Mouse (Mus musculus) MN1 (cell line): ENCODE measurements around the gene Gm20671.
"Not testable (repeated sequence)": the region's sequence is repeated elsewhere in the genome, so short reads cannot be mapped to it uniquely, and the experiment has no call there.

Experiments used
- DNase-seq: peaks from one replicate; pipeline ENCODE4 v3.0.0-alpha.2; 2016; ENCODE audit warnings: low spot score

Gm20671 gene

DNA sequence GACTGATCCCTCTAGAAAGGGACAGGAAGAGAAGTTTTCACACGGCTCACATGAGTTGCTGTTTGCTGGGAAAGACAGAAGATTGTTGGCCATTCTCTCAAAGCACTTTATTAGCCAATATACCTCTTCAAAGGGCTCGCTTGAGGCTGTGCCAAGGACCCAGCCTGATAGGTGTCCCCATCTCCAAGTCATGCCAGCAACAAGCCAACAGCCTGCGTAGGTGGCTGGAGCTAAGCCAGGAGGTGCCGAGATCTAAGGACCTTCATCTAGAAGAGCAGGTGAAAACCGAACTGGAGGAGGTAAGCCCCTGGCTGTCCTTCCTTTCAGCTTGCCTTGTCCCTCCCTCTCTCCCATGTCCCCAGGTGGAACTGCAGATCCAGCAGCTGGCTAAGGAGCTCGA is 91.1 kb downstream of the Gm20671 start:
- no peak for DNase-seq

DNA sequence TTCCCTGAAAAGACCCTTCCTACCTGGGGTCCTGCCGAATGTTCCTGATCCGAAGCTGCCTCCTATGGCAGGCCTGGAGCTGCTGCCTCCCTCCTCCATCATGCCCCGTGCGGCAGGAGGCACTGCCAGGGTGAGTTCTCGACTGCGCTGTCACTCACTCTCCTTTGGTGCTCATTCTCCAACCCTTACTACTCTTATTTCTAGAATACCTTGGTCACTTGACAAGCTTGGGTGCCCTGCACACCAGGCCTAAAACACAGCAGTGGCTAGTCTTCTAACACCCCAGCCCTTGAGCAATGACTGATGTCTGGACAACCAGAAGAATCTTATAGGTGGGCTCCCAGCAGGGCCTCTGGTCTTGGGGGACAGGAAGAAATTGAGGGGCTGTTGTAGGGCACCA is 93.0 kb downstream of the Gm20671 start:
- not testable (repeated sequence) for DNase-seq

DNA sequence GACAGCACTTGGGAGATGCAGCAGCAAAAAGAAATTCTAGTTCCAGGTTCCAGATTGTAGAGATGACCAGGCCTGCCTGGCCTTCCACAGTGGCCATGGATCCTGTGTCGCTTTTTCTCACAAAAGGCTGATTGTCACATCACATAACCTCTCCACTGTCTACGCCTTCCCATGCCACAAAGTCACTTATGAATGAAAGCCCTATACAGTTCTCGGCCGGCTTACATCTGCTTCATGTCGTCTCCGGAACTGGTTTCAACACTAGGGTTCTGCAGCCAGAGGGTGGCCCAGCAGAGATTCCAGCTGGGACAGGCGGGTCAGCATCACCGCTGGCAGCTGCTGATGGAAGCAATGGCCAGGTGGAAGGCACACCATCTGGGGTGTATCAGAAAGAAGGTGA is 98.1 kb downstream of the Gm20671 start:
- no peak for DNase-seq

DNA sequence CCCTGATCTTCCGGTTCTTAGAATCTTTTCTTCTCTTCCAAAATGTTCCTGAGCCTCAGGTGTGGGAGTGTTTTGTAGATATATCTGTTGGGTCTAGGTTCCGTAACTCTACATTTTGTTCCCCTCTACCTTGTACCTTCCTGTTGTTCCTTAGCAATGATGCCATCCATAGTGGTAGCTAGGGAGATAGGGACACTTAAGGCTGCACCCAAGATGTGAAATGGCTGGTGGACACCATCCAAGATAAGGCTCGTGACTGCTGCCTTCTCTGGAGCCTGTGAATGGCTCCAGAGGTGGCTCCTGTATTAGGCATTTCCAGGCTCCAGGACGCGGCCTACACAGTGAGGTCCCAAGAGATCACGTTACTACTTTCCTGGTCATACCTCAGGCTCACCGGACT is 98.6 kb downstream of the Gm20671 start:
- no peak for DNase-seq

DNA sequence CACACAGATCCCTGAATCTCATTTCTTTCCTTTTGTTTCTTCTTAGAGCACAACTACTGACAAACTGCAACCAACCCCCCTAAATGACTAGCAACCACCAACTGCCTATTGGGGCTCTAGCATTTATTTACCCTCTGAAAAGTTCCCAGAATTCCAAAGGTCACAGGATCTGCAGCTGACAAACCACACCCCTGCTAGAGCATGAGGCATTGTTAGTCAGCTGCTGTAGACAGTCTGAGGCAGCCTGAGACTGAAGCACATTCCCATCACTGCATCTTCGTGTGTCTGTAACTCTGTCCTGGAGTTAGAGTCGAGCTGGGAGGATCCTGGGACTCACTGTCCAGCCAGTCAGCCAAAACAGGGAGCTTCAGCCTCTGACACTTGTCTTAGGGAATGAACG is 101.5 kb downstream of the Gm20671 start:
- DNase-seq, result not testable (repeated sequence)

DNA sequence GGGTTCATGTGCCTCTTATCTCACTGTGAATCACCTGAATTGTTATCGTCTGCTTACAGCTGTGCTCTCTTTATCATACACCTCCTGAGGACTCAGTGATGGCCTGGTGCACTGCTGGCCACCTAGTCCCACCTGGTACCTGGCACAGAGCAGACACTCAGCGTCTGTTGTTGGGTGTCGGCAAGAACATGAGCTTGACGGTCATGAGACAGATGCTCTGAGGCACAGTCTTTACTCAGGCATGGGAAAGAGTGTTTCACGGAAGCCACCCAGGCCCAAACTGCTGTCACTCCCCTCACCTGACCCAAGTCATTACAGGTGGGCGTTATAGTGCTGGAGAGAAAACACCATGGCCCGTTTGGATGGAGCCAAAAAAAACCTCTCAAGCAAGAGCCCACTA is 102.9 kb downstream of the Gm20671 start:
- no peak for DNase-seq

DNA sequence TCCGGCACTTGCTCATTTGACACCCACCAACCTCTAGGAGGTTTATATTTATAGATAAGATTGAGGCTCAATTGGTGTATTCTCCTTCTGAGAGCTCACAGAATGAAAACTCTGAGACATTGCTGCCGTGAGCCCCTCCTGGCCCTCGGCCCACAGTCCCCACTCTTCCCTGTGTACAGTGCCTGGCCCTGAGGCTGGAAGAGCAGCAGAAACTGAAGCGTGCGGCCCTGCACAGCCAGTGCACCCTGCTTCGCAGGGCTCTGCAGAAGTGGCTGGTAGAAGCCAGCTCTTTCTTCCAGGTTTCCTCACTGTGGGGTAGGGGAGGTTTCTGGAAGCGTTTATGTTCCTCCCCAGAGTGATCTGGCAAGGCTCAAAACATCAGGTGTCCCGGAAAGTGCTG is 104.2 kb downstream of the Gm20671 start:
- not testable (repeated sequence) for DNase-seq

DNA sequence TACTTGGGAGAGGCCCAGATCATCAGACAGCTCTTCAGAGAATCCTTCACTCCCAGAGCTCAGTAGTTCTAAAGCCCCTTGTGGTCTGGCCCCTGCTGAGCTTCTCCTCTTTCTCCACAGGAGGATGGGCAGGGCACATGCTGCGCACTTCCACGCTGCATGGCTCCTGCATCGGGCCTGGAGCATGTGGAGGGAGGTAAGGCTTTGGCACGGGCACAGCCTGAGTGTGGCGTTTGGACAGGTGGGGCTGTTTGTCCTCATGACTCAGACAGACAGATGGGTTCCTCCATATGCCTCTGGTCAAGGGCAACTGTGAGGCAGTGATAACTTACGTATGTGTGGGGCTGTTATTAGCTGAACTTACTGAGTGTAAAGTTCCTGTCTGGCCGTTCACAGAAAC is 104.6 kb downstream of the Gm20671 start:
- DNase-seq, result no peak

DNA sequence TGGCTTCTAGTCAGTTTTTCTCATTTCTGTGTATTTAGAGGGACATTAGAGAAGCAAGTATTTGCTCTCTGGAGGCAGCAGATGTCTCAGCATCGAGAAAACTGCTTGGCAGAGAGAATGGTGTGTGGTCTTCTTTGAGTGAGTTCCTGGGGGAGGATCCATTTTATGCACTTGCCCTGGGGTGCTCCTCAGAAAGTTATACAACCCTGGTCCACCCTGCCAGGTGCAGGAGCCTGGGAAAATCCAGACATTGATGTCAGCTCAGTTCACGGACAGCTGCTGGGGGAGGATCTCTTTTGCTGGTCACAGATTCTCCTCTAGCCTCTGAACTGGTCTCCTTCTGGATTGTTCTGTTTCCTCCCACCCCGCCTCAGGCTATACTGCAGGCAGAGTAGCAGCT is 105.6 kb downstream of the Gm20671 start:
- DNase-seq, result no peak

DNA sequence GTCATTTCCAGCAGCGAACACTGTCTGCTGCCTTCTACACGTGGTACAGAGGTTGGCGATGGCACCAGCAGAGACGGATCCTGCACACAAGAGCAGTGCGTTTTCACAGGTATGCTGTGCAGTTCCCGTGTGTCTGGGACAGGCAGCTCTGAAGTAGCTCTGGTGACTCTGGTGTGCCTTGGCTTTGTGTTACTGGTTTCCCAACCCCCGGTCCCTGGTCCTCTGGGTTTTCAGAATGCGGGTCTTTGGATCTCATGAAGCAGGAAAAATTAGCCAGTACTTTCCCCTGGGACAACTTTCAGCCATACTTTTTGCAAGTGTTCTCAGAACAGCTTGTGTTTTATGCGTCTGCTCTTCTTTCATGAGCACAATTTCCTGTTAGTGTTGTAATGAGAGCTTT is 106.5 kb downstream of the Gm20671 start:
- no peak for DNase-seq

DNA sequence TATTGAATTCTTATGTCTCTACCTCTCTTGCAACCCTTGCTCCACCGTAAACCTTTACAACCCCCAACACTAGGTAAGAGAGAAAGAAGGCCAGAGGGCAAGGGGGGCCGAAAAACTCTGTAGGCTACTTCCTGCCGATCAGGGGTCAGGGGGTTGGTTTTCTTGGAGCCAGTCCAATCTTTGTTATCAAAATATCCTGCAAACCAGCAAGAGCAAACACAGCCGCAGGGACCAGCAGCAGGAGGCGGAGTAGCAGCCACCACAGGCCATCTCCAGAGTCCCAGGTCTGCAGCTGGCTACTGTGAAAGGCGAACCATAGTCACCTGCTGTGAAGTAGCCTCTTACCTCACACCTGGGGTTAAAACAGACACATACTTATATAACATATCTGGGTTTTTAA is 108.0 kb downstream of the Gm20671 start:
- no peak for DNase-seq

DNA sequence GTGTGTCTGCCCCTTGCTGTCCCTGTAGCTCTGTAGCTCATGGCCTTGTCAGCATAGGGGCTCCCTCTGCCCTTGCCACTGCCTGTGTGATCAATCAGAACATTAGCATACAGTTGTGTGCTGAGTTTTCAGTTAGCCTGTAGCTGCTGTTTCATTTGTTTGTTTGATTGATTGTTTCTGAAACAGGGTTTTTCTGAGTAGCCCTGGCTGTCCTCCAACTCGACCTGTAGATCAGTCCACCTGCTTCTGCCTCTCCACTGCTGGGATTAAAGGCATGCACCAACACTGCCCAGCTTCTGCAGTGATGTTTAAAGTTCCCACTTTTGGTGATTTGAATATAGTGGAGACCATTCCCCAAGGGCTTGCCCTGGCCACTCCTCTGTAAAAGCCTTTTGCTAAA is 109.2 kb downstream of the Gm20671 start:
- no peak for DNase-seq

DNA sequence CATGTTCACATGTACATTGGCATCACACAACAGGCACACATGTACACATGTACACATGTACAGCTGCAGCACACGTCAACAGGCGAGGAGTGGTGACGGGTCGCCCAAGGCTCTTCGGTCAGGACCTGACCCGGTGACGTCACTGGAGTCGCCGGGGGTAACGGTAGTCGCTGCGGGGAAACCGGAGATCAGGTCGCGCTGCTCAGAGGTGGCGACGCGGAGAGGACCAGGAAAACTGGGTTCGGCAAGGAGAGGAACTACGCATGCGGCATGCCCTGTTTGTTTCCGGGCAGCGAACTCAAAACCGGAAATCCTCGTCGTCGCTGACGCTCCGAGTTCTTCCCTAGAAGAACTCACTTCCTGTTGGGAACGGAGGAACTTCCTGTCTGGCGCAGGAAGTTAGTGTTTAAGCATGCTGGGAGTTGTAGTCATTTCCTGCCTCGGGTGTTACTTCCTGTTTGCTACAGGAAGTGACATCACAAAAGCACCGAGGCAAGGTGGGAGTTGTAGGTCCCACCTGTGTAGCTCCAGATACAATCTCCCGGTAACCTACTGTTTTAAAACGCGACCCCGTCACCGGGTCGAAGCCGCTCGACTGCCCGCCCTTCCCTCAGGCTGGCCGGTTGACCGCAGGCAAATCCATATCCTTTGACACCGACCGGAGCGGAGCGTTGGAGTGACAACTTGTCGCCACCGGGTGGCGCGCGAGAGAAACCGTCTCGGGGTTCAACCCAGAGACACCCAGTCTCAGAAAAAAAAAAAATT is 113.0 kb downstream of the Gm20671 start:
- peak; percentile 99 for DNase-seq

DNA sequence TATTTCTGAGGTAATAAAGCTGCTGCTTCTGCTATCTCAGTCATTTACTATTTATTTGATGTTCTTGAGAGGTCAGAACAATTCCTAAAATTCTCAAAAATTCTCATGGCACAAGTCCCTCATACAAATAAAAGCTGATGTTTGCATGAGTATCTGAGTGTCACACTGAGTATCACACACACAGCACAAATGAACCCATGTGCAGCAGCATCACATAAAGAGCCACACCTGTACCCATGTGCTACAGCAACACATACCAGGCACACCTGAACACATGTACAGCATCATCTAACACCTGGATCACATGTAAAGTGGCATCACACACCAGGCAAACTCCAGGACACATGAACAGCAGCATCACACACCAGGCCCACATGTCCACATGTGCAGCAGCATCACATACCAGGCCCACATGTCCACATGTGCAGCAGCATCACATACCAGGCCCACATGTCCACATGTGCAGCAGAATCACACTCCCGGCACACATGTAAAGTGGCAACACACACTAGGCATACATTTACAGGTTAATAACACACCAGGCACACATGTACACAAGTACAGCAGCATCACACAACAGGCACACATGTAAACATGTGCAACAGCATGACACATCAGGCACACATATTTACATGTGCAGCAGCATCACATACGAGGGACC is 113.7 kb downstream of the Gm20671 start:
- peak; percentile 77 for DNase-seq

DNA sequence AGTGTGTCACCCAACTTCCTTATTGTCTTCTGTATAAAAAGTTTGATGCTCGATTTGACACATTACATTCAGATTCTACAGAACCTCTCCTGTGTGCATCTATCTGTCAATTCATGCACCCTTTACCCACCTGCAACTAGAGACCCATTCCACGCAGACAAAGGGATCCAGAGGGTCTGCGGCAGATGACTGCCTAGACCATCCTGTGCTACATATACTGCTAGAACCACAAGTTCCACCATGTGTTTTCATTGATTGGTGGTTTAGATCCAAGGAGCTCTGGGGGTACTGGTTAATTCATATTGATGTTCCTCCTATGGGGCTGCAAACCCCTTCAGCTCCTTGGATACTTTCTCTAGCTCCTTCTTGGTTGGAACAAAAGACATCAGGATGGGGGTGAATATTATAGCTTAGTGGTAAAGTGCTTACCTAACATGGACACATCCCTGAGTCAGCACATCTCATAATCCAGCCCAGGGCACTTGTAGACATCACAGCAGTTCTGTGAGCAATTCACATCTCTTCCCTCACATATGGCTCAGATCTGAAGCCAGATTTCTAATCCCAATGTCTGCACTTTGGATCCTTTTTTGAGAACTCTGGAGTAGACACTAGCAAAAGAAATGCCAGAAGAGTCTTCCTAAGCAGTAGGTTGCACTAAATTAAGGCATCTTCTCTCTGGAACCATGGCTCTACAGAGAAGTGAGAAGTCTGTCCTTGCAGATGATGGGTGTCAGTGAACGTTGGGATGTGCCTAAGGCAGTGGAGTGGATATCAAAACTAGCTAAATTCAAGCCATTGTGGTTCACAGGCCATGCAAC is 114.5 kb downstream of the Gm20671 start:
- peak; percentile 22 for DNase-seq

DNA sequence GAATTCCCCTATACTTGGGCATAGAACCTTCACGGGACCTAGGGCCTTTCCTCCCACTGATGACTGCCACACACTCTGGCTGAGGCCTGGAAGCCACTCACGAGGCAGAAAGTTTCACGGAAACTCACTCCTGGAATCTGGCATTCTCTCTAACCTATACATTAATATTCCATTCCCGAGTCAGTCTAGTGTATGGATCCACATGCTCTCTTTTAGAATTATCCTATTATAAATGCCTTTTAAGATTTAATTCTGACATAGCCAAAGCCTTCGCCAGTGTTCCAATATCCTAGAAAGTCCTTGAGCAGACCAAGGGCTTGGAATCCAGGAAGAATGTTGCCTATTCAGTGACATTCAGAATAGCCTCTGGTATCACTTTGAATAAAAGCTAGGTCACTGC is 115.4 kb downstream of the Gm20671 start:
- peak; percentile 40 for DNase-seq

DNA sequence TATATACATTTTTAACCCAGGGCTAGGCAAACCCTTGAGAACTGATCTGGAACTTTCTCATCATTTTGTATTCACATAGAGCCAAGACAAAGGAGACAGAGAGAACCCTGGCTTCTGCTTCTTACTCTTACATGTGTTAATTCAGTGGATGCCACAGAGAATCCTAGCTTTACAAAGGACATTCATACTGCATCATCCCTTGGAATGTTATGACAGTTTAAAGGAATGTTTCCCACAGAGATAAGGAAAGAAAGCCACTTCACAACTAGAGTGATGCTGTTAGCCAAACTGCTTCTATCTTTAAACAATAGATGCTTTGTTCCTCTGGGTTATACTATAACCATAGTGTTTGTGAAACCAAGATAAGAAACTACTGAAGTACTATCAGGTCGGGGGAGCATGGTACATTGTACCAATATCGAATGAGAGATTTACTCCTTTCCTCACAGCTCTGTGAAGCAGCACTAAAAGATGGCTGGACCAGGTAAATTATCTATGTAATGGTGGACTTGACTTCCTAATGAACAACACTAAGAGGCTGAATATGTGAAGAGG is 120.6 kb downstream of the Gm20671 start:
- DNase-seq, result no peak

DNA sequence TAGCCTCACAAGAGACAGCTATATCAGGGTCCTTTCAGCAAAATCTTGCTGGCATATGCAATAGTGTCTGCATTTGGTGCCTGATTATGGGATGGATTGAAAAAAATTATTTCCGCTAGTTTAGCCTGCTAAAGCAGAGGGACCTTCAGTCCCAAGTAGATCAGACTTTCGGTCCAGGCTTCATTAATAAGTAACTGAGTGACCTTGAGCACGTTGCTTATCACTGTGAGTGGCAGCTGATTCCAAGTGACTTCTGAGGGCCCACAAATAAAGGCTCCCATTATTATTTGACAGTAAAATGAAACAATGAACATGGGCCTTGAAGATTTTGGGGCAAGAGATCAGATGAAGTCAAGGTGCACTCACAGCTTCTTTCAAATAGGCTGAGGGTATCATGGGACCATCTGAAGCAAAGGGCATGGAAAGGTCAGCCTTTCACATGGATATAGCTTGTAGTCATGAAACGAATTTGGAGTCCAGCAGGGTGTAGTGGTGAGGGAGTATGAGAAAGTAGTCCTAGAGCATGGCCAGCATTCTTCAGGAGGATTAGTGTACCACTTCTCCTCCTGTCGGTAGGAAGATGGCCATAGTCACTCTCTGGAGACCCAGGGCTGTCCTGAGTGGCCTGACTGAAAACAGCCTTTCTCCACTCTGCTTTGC is 129.6 kb downstream of the Gm20671 start:
- DNase-seq, result no peak

DNA sequence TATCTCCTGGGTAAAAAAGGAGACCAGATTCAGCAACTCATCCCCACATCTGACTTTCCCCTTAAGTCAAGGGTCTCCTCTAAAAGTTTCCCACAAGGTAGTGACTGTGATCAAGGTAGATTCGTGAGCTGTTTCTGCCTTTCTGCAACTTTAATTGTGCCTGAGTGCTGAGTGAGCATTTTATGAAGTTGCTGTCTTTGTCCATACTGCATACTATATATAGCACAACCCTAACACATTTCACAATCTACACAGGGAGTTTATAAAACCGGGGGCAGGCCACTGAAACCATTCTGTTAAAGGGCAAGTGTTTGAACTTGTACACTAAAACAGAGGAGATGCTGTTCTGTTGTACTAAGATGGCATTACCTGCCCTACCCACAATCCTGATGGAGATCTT is 133.5 kb downstream of the Gm20671 start:
- DNase-seq, result no peak
